ENCODE assay signal across 13 mouse cellular contexts in genomic region chr7:131846066-131846905, GRCm38 (mm10).
DNase-seq lines count a peak whose midpoint lies in the region; ATAC-seq and TF ChIP-seq lines count a peak whose summit lies in the region.
"Had no signal": no experiment of that assay in that cellular context is flagged by ENCODE, and none has a peak within 500 bp of the region (broad histone marks: within the 10 kb centered on the region; RNA-seq: fewer than 3 reads in every experiment).

No protein-coding gene starts in this region.

- peak overlapping the region; percentile 66 for H3K27ac ChIP-seq in hindbrain, embryonic 12.5 days
- peak overlapping the region; percentile 21 for H3K27ac ChIP-seq in midbrain, embryonic 15.5 days
- no peak overlapping the region for H3K27ac ChIP-seq in intestine, postnatal 0 days (ENCODE audit: low read depth, low read length)
- no peak overlapping the region for H3K27ac ChIP-seq in heart, adult 2 months
- H3K27ac ChIP-seq: macrophage had no signal

- 0 out of 2 replicates have a peak, but pooled peaks have one; percentile 61 for ATAC-seq in hindbrain, embryonic 12.5 days (ENCODE audit: low FRiP score)
- no peak; the same call in 1 of the 2 replicates for ATAC-seq in midbrain, embryonic 15.5 days (replicated peaks)
- no peak for ATAC-seq in intestine, postnatal 0 days
- ATAC-seq: CD4-positive, CD25-positive, alpha-beta regulatory T cell, adult 4 months; inflammation-experienced regulatory T-cells, adult 6 months had no signal

- no peak for TF ChIP-seq CTCF in intestine, postnatal 0 days (IDR thresholded peaks at IDR 0.05; ENCODE audit: low read depth)
- TF ChIP-seq CTCF in heart, adult 2 months (IDR thresholded peaks at IDR 0.05): no peak

- intact Hi-C loops in heart, adult 2 months (cut with DNase I): no loop called here

- peaks cover 5% of the 10 kb centered on the region; the same call in 1 of the 2 replicates for H3K27me3 ChIP-seq in hindbrain, embryonic 12.5 days
- H3K27me3 ChIP-seq in midbrain, embryonic 15.5 days (replicated peaks): peaks cover 4% of the 10 kb centered on the region; the same call in 1 of the 2 replicates
- no peaks in the 10 kb centered on the region for H3K27me3 ChIP-seq in intestine, postnatal 0 days (replicated peaks; ENCODE audit: control insufficient read depth, insufficient read depth, low read length)
- no peaks in the 10 kb centered on the region for H3K27me3 ChIP-seq in heart, adult 2 months (ENCODE audit: control insufficient read depth, insufficient read depth, low read length)

- H3K9ac ChIP-seq in hindbrain, embryonic 12.5 days: no peak overlapping the region
- H3K9ac ChIP-seq in midbrain, embryonic 15.5 days: no peak overlapping the region
- no peak overlapping the region for H3K9ac ChIP-seq in intestine, postnatal 0 days (ENCODE audit: low read depth, low read length)
- H3K9ac ChIP-seq in heart, adult 2 months (ENCODE audit: low read depth, low read length): no peak overlapping the region

- no peaks in the 10 kb centered on the region for H3K9me3 ChIP-seq in hindbrain, embryonic 12.5 days (replicated peaks)
- no peaks in the 10 kb centered on the region for H3K9me3 ChIP-seq in midbrain, embryonic 15.5 days
- H3K9me3 ChIP-seq in intestine, postnatal 0 days (ENCODE audit: control insufficient read depth): no peaks in the 10 kb centered on the region

- TF ChIP-seq POLR2A in heart, adult 2 months (IDR thresholded peaks at IDR 0.05; ENCODE audit: insufficient read depth, low read depth, low read length): no peak

- no peaks in the 10 kb centered on the region for H3K79me2 ChIP-seq in heart, adult 2 months (replicated peaks; ENCODE audit: control insufficient read depth, insufficient read depth, low read length)

- H3K4me3 ChIP-seq in hindbrain, embryonic 12.5 days: no peak overlapping the region
- no peak overlapping the region for H3K4me3 ChIP-seq in midbrain, embryonic 15.5 days
- no peak overlapping the region for H3K4me3 ChIP-seq in intestine, postnatal 0 days (ENCODE audit: low read depth, low read length)
- H3K4me3 ChIP-seq in heart, adult 2 months: no peak overlapping the region

- DNase-seq in Muller cell, postnatal 12 days (ENCODE audit: inconsistent ontology term): peak; percentile 87
- DNase-seq in embryo, embryonic 9.5 days (ENCODE audit: extremely low spot score): peak; percentile 21
- DNase-seq in left cerebral cortex, adult 11 months (ENCODE audit: low spot score): no peak
- no peak for DNase-seq in thymus, postnatal 0 days (ENCODE audit: low spot score)
- DNase-seq in heart, adult 2 months: no peak
- DNase-seq: cerebellum, postnatal 25 days had no signal

- peaks cover 23% of the 10 kb centered on the region for H3K4me1 ChIP-seq in hindbrain, embryonic 12.5 days
- H3K4me1 ChIP-seq in midbrain, embryonic 15.5 days: peaks cover 27% of the 10 kb centered on the region
- no peaks in the 10 kb centered on the region for H3K4me1 ChIP-seq in intestine, postnatal 0 days (replicated peaks; ENCODE audit: control insufficient read depth, insufficient read depth, low read length)
- no peaks in the 10 kb centered on the region for H3K4me1 ChIP-seq in heart, adult 2 months (ENCODE audit: control insufficient read depth, insufficient read depth, low read length)

- no peaks in the 10 kb centered on the region for H3K36me3 ChIP-seq in hindbrain, embryonic 12.5 days
- H3K36me3 ChIP-seq in midbrain, embryonic 15.5 days (replicated peaks): no peaks in the 10 kb centered on the region
- no peaks in the 10 kb centered on the region for H3K36me3 ChIP-seq in intestine, postnatal 0 days (ENCODE audit: control insufficient read depth, insufficient read depth)
- H3K36me3 ChIP-seq in heart, adult 2 months (ENCODE audit: control insufficient read depth, insufficient read depth, low read length): no peaks in the 10 kb centered on the region

- TF ChIP-seq EP300 in heart, adult 2 months (IDR thresholded peaks at IDR 0.05; ENCODE audit: insufficient read depth, low read depth, low read length): no peak

- 41% methylated on average over 20 of the region's 20 CpGs for WGBS in hindbrain, embryonic 12.5 days
- 25% methylated on average over 20 of the region's 20 CpGs for WGBS in midbrain, embryonic 15.5 days
- 49% methylated on average over 20 of the region's 20 CpGs for WGBS in intestine, postnatal 0 days
- WGBS in heart, adult 2 months: 48% methylated on average over 20 of the region's 20 CpGs

- peak overlapping the region; percentile 6; the same call in 1 of the 2 replicates for H3K4me2 ChIP-seq in hindbrain, embryonic 12.5 days (replicated peaks)
- H3K4me2 ChIP-seq in midbrain, embryonic 15.5 days: 0 out of 2 replicates have a peak overlapping the region, but pooled peaks have one; percentile 2
- H3K4me2 ChIP-seq in intestine, postnatal 0 days (replicated peaks; ENCODE audit: low read depth): no peak overlapping the region
- H3K4me2 ChIP-seq: liver, embryonic 11.5 days had no signal

Comparison
In these comparisons a context has a peak if more than half of its experiments do, and no peak if none do; other contexts are left out.
1. DNase-seq: peak in Muller cell, postnatal 12 days (single experiment) and embryo, embryonic 9.5 days (single experiment); none in left cerebral cortex, adult 11 months (single experiment), thymus, postnatal 0 days (single experiment) and heart, adult 2 months (0 of 2).
2. H3K27ac ChIP-seq: peak in hindbrain, embryonic 12.5 days (single experiment) and midbrain, embryonic 15.5 days (single experiment); none in intestine, postnatal 0 days (single experiment) and heart, adult 2 months (single experiment).